Mouse (Mus musculus): ENCODE results near the gene Atp6v1g2. TPM values are rescaled to one million over a fixed set of nuclear protein-coding genes. Genes with fewer than 3 reads are reported as not detected.

Gene Atp6v1g2
- polyA plus RNA-seq, 1 experiment from 2014 or later = 9.4 TPM

DNA sequence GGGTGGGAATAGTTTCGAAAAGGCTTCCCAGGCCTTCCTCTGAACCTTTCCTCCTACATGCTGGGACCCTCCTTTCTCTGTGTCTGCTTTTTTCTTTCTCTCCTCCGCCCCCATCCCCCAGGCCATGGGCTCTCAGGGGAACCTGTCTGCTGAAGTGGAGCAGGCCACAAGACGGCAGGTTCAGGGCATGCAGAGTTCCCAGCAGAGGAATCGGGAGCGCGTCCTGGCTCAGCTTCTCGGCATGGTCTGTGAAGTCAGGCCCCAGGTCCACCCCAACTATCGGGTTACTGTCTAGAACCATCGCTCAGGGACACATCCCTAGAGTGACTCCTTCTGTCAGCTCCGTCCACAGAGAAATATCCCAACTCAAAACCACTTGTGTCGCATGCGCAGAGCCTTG lies 4.0 kb downstream of the Atp6v1g2 start:
- Histone ChIP-seq H3K4me1 (replicated peaks) (peaks cover 34% of the 10 kb centered on the region), H3K9ac (no peak overlapping the region), H3K36me3 (peaks cover 2% of the 10 kb centered on the region; the same call in 1 of the 2 replicates), H3K27ac (no peak overlapping the region), H3K4me3 (no peak overlapping the region), H3K9me3 (replicated peaks) (no peaks in the 10 kb centered on the region), H3K4me2 (no peak overlapping the region), H3K27me3 (no peaks in the 10 kb centered on the region)
- ATAC-seq (replicated peaks; ENCODE audit: insufficient number of reproducible peaks, insufficient read depth, low FRiP score, low read depth) = no peak
- 81% methylated on average over 12 of the region's 12 CpGs for WGBS

DNA sequence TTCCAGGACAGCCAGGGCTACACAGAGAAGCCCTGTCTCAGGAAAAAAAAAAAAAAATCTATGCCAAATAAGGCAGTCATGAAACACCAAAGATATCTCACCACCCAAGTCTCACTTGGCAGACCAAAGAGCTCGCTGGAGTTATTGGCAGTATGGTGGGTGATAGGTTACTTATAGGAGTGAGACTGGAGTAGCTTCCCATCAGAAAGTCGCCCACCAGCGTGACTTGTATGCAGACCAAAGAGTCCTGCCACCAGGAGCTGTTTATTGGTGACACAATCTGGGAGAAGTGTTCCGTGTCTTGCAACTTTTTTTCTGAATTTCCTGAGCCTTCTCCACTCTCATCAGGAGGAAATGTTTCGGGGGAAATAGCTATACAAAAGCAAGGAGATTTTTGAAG lies 6.2 kb downstream of the Atp6v1g2 start:
- H3K4me2 ChIP-seq = no peak overlapping the region
- WGBS = 77% methylated on average over 5 of the region's 5 CpGs
- no peak overlapping the region for H3K9ac ChIP-seq
- no peak for ATAC-seq (replicated peaks; ENCODE audit: insufficient number of reproducible peaks, insufficient read depth, low FRiP score, low read depth)
- H3K27me3 ChIP-seq = no peaks in the 10 kb centered on the region
- peaks cover 31% of the 10 kb centered on the region for H3K4me1 ChIP-seq (replicated peaks)
- no peaks in the 10 kb centered on the region for H3K9me3 ChIP-seq (replicated peaks)
- peak overlapping the region; percentile 98; the same call in 1 of the 2 replicates for H3K27ac ChIP-seq
- H3K4me3 ChIP-seq = no peak overlapping the region
- H3K36me3 ChIP-seq = peaks cover 15% of the 10 kb centered on the region

DNA sequence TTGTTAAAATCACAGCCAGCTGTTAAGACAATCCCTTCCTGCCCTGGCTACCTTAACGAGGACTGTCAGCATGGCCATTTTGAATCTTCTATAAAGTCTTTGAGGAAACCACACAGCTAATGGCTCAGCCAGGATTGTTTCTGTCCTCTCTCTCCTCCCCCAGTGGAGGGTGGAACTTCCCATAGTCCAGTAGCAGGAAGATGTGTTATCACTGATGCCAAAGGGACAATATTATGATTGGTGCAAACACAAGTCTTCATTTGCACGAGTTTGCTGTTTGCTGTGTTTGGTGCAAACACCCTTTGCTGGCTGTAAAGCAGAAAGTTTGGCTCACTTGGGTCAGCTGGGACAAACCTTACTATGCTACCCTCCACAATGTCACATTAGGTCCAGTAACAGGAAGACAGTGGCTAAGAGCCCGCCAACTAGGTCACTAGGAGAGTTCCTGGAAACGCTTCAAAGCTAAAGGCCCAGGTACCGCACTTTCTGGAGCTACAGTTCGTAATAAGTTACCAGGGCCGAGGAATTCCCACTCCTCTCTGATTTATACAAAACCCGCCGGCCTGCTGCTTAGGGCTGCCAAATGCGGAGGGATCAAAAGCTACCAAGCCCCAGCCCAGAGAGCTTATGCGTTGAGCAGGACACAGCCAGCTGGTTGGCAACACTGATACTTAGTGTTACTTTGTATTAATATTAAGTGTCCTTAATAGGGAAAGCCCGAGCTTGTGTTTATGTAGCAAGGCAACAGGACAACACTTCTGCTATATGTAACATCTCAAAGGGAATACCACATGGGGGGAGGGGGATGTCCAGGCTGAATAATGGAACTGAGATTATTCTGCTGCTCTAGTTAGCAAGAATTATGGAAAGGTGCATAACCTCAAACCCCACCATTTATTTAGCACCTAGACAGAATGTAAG lies 7.2 kb downstream of the Atp6v1g2 start:
- H3K4me3 ChIP-seq = peak overlapping the region; percentile 81
- no peaks in the 10 kb centered on the region for H3K9me3 ChIP-seq (replicated peaks)
- H3K4me2 ChIP-seq = peak overlapping the region; percentile 79
- WGBS = 31% methylated on average over 12 of the region's 12 CpGs
- H3K4me1 ChIP-seq (replicated peaks) = peaks cover 38% of the 10 kb centered on the region
- peak overlapping the region; percentile 98 for H3K27ac ChIP-seq
- H3K36me3 ChIP-seq = peaks cover 25% of the 10 kb centered on the region
- H3K9ac ChIP-seq = peak overlapping the region; percentile 93
- ATAC-seq (replicated peaks; ENCODE audit: insufficient number of reproducible peaks, insufficient read depth, low FRiP score, low read depth) = no peak
- H3K27me3 ChIP-seq = no peaks in the 10 kb centered on the region

DNA sequence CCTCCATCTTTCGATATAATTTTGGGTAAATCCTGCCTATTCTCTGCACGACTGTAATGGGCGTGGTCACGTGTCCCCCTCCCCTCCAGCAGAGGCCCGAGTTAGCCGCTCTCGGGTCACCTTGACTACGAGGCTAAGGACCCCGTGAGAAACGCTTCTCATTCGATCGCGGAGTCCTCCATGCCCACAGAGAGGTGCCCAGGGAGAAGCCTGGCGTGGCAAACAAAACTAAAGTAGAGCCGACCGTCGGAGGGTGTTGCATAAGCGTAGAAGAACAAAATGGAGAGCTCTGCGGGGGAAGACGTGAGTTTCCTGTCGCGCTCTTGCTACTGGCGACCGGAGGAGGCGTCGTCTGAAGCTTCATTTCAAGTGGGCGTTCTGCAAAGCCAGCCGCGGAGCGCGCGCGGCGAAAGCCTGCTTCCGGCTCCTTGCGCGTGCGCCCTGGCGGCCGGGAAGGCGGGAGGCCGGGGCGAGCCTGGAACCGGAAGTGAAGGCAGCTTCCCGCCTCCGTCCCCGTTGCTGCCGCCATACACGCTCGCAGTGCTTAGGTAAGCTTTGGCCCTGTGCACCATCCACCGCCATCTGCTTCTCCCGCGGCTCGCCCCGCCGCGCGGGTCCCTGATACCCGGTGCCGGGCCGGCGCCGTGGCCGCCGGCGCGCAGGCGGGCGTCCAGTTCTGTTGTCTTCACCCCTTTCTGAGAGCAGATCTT lies 8.0 kb downstream of the Atp6v1g2 start, which contains the start of gene Ddx39b:
Gene Ddx39b (plus strand): TSS at position 442 of the 710 bp plus-strand sequence.
- H3K4me3 ChIP-seq = peak within 1 kb of the TSS; percentile 81
- under 1% methylated on average over 68 of the region's 69 CpGs for WGBS
- H3K9me3 ChIP-seq (replicated peaks) = no peaks in the 10 kb centered on the region
- H3K27me3 ChIP-seq = no peaks in the 10 kb centered on the region
- H3K9ac ChIP-seq = peak within 1 kb of the TSS; percentile 93
- ATAC-seq (replicated peaks; ENCODE audit: insufficient number of reproducible peaks, insufficient read depth, low FRiP score, low read depth) = peak; percentile 89
- H3K27ac ChIP-seq = peak within 1 kb of the TSS; percentile 98
- peak within 1 kb of the TSS; percentile 79 for H3K4me2 ChIP-seq
- peaks cover 46% of the 10 kb centered on the region for H3K4me1 ChIP-seq (replicated peaks)
- peaks cover 33% of the 10 kb centered on the region for H3K36me3 ChIP-seq

DNA sequence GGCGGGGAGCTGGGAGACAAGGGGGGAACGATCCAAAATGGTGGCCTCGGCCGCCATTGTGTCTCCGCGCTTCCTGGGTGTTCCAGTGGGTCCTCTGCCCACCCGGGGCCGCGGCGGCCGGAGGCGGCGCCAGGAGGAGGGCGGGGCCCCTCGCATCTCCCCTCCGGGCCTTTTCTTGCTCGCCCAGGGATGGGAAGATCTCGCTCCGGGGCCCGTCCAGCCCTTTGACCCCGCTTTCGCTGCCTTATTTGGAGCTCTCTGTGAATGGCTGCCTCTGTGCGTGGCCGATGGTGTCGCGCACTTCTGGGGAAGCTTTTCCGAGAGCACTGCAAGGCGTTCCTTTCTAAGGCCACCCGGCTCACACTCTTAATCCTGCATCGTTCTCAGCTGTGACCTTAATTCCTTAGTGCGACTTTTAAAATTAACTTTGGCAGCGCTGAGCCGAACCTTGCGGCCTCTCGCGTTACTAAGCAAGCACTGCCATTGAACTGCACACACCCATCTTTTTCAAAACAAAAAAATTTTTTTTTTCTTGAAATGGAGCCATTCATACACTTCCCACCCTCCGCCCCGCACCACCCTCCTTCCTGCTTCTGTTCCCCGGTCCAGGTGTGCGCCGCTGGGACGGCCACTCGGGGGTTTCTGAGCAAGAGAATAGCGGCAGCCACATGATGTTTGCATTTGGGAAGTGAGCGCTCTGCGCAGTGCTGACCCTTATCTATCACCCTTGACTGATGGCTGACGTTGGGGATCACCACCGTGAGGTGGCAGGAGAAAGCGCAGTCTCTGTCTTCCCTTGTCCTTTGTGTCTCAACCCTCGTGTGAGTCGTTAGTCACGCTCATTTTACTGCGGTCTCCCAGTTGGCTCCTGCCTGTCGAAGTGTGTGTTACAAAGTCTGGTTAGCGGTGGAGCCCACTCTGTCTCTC lies 8.8 kb downstream of the Atp6v1g2 start:
- peaks cover 41% of the 10 kb centered on the region for H3K36me3 ChIP-seq
- H3K27ac ChIP-seq = peak overlapping the region; percentile 98
- peak overlapping the region; percentile 93 for H3K9ac ChIP-seq
- H3K27me3 ChIP-seq = no peaks in the 10 kb centered on the region
- peaks cover 49% of the 10 kb centered on the region for H3K4me1 ChIP-seq (replicated peaks)
- peak overlapping the region; percentile 79 for H3K4me2 ChIP-seq
- peak overlapping the region; percentile 81 for H3K4me3 ChIP-seq
- no peaks in the 10 kb centered on the region for H3K9me3 ChIP-seq (replicated peaks)
- under 1% methylated on average over 55 of the region's 55 CpGs for WGBS
- ATAC-seq (replicated peaks; ENCODE audit: insufficient number of reproducible peaks, insufficient read depth, low FRiP score, low read depth) = peak; percentile 37

DNA sequence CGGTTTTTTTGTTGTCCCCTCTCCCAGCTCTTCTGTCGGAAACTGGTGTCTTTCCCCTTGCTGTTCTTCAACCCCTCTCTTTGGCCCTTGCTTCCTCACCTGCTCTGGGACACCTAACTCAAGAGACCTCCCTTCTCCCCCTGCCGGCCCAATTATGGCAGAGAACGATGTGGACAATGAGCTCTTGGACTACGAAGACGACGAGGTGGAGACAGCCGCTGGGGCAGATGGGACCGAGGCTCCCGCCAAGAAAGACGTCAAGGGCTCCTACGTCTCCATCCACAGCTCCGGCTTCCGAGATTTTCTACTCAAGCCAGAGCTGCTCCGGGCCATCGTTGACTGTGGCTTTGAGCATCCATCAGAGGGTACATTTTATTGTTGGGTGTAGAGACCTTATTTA lies 9.6 kb downstream of the Atp6v1g2 start:
- Histone ChIP-seq H3K4me3 (peak overlapping the region; percentile 81), H3K27me3 (no peaks in the 10 kb centered on the region), H3K4me1 (replicated peaks) (peaks cover 50% of the 10 kb centered on the region), H3K27ac (peak overlapping the region; percentile 98), H3K9me3 (replicated peaks) (no peaks in the 10 kb centered on the region), H3K36me3 (peaks cover 48% of the 10 kb centered on the region), H3K4me2 (peak overlapping the region; percentile 79), H3K9ac (peak overlapping the region; percentile 93)
- no peak for ATAC-seq (replicated peaks; ENCODE audit: insufficient number of reproducible peaks, insufficient read depth, low FRiP score, low read depth)
- WGBS = 4% methylated on average over 16 of the region's 16 CpGs

GRCm38 (mm10) chr17:35244999-35245398 lies 11.5 kb downstream of the Atp6v1g2 start:
- Histone ChIP-seq H3K4me1 (replicated peaks) (peaks cover 50% of the 10 kb centered on the region), H3K9me3 (replicated peaks) (no peaks in the 10 kb centered on the region), H3K4me2 (peak overlapping the region; percentile 79), H3K4me3 (peak overlapping the region; percentile 81), H3K27ac (no peak overlapping the region), H3K36me3 (peaks cover 66% of the 10 kb centered on the region), H3K27me3 (no peaks in the 10 kb centered on the region), H3K9ac (peak overlapping the region; percentile 93)
- 65% methylated on average over 2 of the region's 2 CpGs for WGBS
- ATAC-seq (replicated peaks; ENCODE audit: insufficient number of reproducible peaks, insufficient read depth, low FRiP score, low read depth) = no peak

- Histone ChIP-seq H3K4me1 (replicated peaks) (peaks cover 43% of the 10 kb centered on the region), H3K9ac (no peak overlapping the region), H3K4me2 (no peak overlapping the region), H3K4me3 (no peak overlapping the region), H3K27ac (no peak overlapping the region), H3K36me3 (peaks cover 76% of the 10 kb centered on the region), H3K27me3 (no peaks in the 10 kb centered on the region), H3K9me3 (replicated peaks) (no peaks in the 10 kb centered on the region)
- 75% methylated on average over 15 of the region's 15 CpGs for WGBS
- no peak for ATAC-seq (replicated peaks; ENCODE audit: insufficient number of reproducible peaks, insufficient read depth, low FRiP score, low read depth)
Observed at GRCm38 (mm10) chr17:35245731-35246623, 12.5 kb downstream of the Atp6v1g2 start.

DNA sequence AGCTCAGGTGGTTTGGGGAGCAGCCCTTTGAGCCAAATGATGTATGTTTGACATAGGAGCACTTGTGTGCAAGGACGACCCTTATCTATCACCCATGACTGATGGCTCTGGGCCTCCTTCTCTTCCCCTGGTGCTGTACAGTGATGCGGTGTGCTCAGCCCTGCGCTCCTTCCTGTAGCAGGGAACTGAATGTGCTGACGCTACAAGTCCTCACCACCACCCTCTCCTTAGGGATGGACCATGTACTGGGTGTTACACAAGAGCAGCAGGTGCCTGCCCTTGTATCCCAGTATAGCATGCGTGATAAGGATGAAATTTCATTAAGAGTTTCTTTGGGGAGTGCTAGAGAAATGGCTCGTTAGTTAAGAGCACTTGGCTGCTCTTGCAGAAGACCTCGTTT lies 13.7 kb downstream of the Atp6v1g2 start:
- Histone ChIP-seq H3K4me1 (replicated peaks) (peaks cover 42% of the 10 kb centered on the region), H3K36me3 (peaks cover 86% of the 10 kb centered on the region), H3K9me3 (replicated peaks) (no peaks in the 10 kb centered on the region), H3K4me2 (no peak overlapping the region), H3K27me3 (no peaks in the 10 kb centered on the region), H3K27ac (no peak overlapping the region), H3K4me3 (no peak overlapping the region), H3K9ac (no peak overlapping the region)
- ATAC-seq (replicated peaks; ENCODE audit: insufficient number of reproducible peaks, insufficient read depth, low FRiP score, low read depth) = no peak
- WGBS = 65% methylated on average over 7 of the region's 7 CpGs

DNA sequence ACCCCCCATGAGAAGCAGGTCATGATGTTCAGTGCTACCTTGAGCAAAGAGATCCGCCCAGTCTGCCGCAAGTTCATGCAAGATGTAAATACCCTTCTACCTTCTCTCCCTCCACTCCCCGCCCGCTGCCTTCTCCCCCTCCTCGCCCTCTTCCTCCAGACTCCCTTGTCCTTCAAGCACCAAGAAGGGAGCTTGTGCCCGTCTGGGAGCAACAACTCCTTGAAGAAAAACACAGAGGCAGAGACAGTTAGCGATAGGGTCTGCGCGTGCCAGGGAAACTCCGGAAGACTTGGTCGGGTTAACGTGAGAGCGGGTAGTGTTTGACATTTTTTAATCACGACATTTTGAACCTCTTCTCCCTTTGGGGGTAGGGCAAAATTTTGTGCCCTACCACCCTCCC lies 15.5 kb downstream of the Atp6v1g2 start:
- H3K9me3 ChIP-seq (replicated peaks) = no peaks in the 10 kb centered on the region
- peaks cover 31% of the 10 kb centered on the region for H3K4me1 ChIP-seq (replicated peaks)
- no peaks in the 10 kb centered on the region for H3K27me3 ChIP-seq
- no peak overlapping the region for H3K9ac ChIP-seq
- no peak for ATAC-seq (replicated peaks; ENCODE audit: insufficient number of reproducible peaks, insufficient read depth, low FRiP score, low read depth)
- H3K36me3 ChIP-seq = peaks cover 98% of the 10 kb centered on the region
- no peak overlapping the region for H3K4me3 ChIP-seq
- H3K4me2 ChIP-seq = no peak overlapping the region
- WGBS = 87% methylated on average over 14 of the region's 14 CpGs
- no peak overlapping the region for H3K27ac ChIP-seq
